Comparison of ENCODE assay signal across 11 mouse cellular contexts in genomic region chrX:9519969-9520368, GRCm38 (mm10). TPM values are rescaled to one million over a fixed set of nuclear protein-coding genes. Genes with fewer than 3 reads are reported as not detected.
DNase-seq lines count a peak whose midpoint lies in the region; ATAC-seq and TF ChIP-seq lines count a peak whose summit lies in the region.
"Not testable (repeated sequence)": the region's sequence is repeated elsewhere in the genome, so short reads cannot be mapped to it uniquely, and the experiment has no call there.
"Had no signal": no experiment of that assay in that cellular context is flagged by ENCODE, and none has a peak within 500 bp of the region (broad histone marks: within the 10 kb centered on the region; RNA-seq: fewer than 3 reads in every experiment).

No protein-coding gene starts in this region.

- TF ChIP-seq EP300 in MEL (IDR thresholded peaks at IDR 0.05; ENCODE audit: low read depth in 1 of 2, low read length in 2 of 2): not testable (repeated sequence)

- intact Hi-C loops in heart, postnatal 36 days (cut with DNase I): loop anchor here (5.0 kb wide), 1 partner anchor 393 kb away; no protein-coding TSS in a partner anchor

- H3K79me2 ChIP-seq in MEL (ENCODE audit: control insufficient read depth, insufficient read depth, low read length, poor library complexity): not testable (repeated sequence)

- H3K27me3 ChIP-seq in MEL (ENCODE audit: control insufficient read depth in 1 of 2, insufficient read depth in 2 of 2, low read length in 2 of 2); forebrain, embryonic 10.5 days (ENCODE audit: poor library complexity, severe bottlenecking); lung, embryonic 16.5 days (ENCODE audit: control insufficient read depth, insufficient read depth, low read depth, low read length); neural tube, embryonic 14.5 days (ENCODE audit: control insufficient read depth, insufficient read depth, low read length): not testable (repeated sequence)

- H3K27ac ChIP-seq in MEL (ENCODE audit: control insufficient read depth, low read depth, low read length); forebrain, embryonic 10.5 days; lung, embryonic 16.5 days (ENCODE audit: low read length); neural tube, embryonic 14.5 days (ENCODE audit: low read depth, low read length): not testable (repeated sequence)

- H3K4me2 ChIP-seq in lung, embryonic 16.5 days (ENCODE audit: low read depth, low read length); neural tube, embryonic 14.5 days (ENCODE audit: low read depth, low read length): not testable (repeated sequence)

- H3K9me3 ChIP-seq in MEL (replicated peaks; ENCODE audit: insufficient read depth, low read length); forebrain, embryonic 10.5 days; lung, embryonic 16.5 days (ENCODE audit: control insufficient read depth, low read length); neural tube, embryonic 14.5 days (ENCODE audit: control insufficient read depth, low read length): not testable (repeated sequence)

- DNase-seq in MEL (ENCODE audit: low read depth, low spot score): peak; percentile 55
- DNase-seq in cerebellum, adult 18-20 months: peak; percentile 15 to 35
- DNase-seq in forebrain, embryonic 10.5 days (ENCODE audit: extremely low spot score, low spot score): peak; percentile 25
- peak; percentile 3 to 52 for DNase-seq in heart, postnatal 36 days
- peak; percentile 73 for DNase-seq in kidney, postnatal 10 days
- peak; percentile 20 for DNase-seq in thymus, postnatal 14 days

- H3K9ac ChIP-seq in MEL (ENCODE audit: control insufficient read depth, low read depth, low read length, poor library complexity, severe bottlenecking); lung, embryonic 16.5 days (ENCODE audit: low read length); neural tube, embryonic 14.5 days (replicated peaks; ENCODE audit: low read depth, low read length): not testable (repeated sequence)

- TF ChIP-seq RAD21 in MEL (IDR thresholded peaks at IDR 0.05; ENCODE audit: low read depth, low read length): peak; percentile 67

- not testable (repeated sequence) for H3K4me3 ChIP-seq in MEL (ENCODE audit: control insufficient read depth in 1 of 2, insufficient read depth in 1 of 2, low read depth in 2 of 2, low read length in 2 of 2); forebrain, embryonic 10.5 days; lung, embryonic 16.5 days (ENCODE audit: low read length); neural tube, embryonic 14.5 days (ENCODE audit: low read depth, low read length)

- ATAC-seq in lung, embryonic 16.5 days (ENCODE audit: low read depth): 0 out of 2 replicates have a peak, but pooled peaks have one; percentile 52
- ATAC-seq in neural tube, embryonic 14.5 days (ENCODE audit: low read depth): peak; percentile 66; the same call in 1 of the 2 replicates

- peak; percentile 57 to 66 (median 65) for TF ChIP-seq CTCF in MEL (IDR thresholded peaks at IDR 0.05 in 2 of 3, conservative IDR thresholded peaks at IDR 0.05 in 1 of 3; ENCODE audit: control insufficient read depth in 1 of 3, insufficient read depth in 1 of 3, low read depth in 2 of 3, low read length in 3 of 3, poor library complexity in 1 of 3, severe bottlenecking in 1 of 3)

- H3K4me1 ChIP-seq in MEL (ENCODE audit: control insufficient read depth in 1 of 2, insufficient read depth in 2 of 2, low read length in 2 of 2); forebrain, embryonic 10.5 days; lung, embryonic 16.5 days (replicated peaks; ENCODE audit: control insufficient read depth, insufficient read depth, low read length); neural tube, embryonic 14.5 days (ENCODE audit: control insufficient read depth, insufficient read depth, low read length): not testable (repeated sequence)

- WGBS in forebrain, embryonic 10.5 days: 43% methylated on average over 2 of the region's 2 CpGs
- WGBS in lung, embryonic 16.5 days: 21% methylated on average over 2 of the region's 2 CpGs
- WGBS in neural tube, embryonic 14.5 days: 54% methylated on average over 2 of the region's 2 CpGs

- not testable (repeated sequence) for TF ChIP-seq POLR2A in MEL (IDR thresholded peaks at IDR 0.05; ENCODE audit: control insufficient read depth in 1 of 2, insufficient read depth in 1 of 2, low read depth in 1 of 2, low read length in 2 of 2, poor library complexity in 1 of 2)

- H3K36me3 ChIP-seq in MEL (ENCODE audit: control insufficient read depth in 1 of 2, insufficient read depth in 2 of 2, low read length in 2 of 2); forebrain, embryonic 10.5 days (replicated peaks); lung, embryonic 16.5 days (ENCODE audit: control insufficient read depth, insufficient read depth, low read length); neural tube, embryonic 14.5 days (ENCODE audit: control insufficient read depth, insufficient read depth, low read length): not testable (repeated sequence)

TF ChIP-seq in MEL, 35 proteins besides CTCF, POLR2A, EP300 and RAD21:
- TF ChIP-seq SMC3 (IDR thresholded peaks at IDR 0.05; ENCODE audit: low read depth, low read length) (peak; percentile 76), ZC3H11A (IDR thresholded peaks at IDR 0.05; ENCODE audit: low read depth, low read length) (peak; percentile 65)

RNA-seq across cellular contexts. Expression of gene Cybb, which starts 32.4 kb away (rescaled TPM):
- not detected in 2 replicates for total RNA-seq in MEL (2012; rRNA removed)
- polyA plus RNA-seq in MEL (2012; ENCODE audit: insufficient read depth in 1 of 2, insufficient read length in 2 of 2, low read depth in 1 of 2, low replicate concordance in 2 of 2, missing spikeins in 1 of 2): not detected
- polyA plus RNA-seq in forebrain, embryonic 10.5 days (2016; fragmentation: Nextera tagmentation; extraction: Ambion mirVana): 0.50 and 0.54 TPM in 2 replicates
- 10 to 100 TPM; 11.1 to 11.2 TPM for total RNA-seq in heart, postnatal 36 days (2021)
- polyA plus RNA-seq in lung, embryonic 16.5 days (2015; fragmentation: Nextera tagmentation; extraction: Ambion mirVana): 4.6 and 5.0 TPM in 2 replicates
- polyA plus RNA-seq in neural tube, embryonic 14.5 days (2014; fragmentation: Nextera tagmentation; extraction: Ambion mirVana): 0.15 and 1.0 TPM in 2 replicates

RNA-seq across cellular contexts. Expression of gene H2al1o, which starts 52.2 kb away (rescaled TPM):
- total RNA-seq in MEL (2012; rRNA removed): not detected in 2 replicates
- not detected for polyA plus RNA-seq in MEL (2012; ENCODE audit: insufficient read depth in 1 of 2, insufficient read length in 2 of 2, low read depth in 1 of 2, low replicate concordance in 2 of 2, missing spikeins in 1 of 2)
- polyA plus RNA-seq in forebrain, embryonic 10.5 days (2016; fragmentation: Nextera tagmentation; extraction: Ambion mirVana): not detected in 2 replicates
- not detected for total RNA-seq in heart, postnatal 36 days (2021)
- not detected in 2 replicates for polyA plus RNA-seq in lung, embryonic 16.5 days (2015; fragmentation: Nextera tagmentation; extraction: Ambion mirVana)
- not detected in 2 replicates for polyA plus RNA-seq in neural tube, embryonic 14.5 days (2014; fragmentation: Nextera tagmentation; extraction: Ambion mirVana)
- total RNA-seq: adrenal gland, adult 8-10 months; left cerebral cortex, postnatal 14 days had no signal
- polyA plus RNA-seq: heart, embryonic 10.5 days had no signal

Comparison
In these comparisons a context has a peak if more than half of its experiments do, and no peak if none do; other contexts are left out.
1. DNase-seq: peak in every context shown above with its lines; median percentile 73 in kidney, postnatal 10 days; 55 in MEL; 28 in heart, postnatal 36 days; 25 in cerebellum, adult 18-20 months; 25 in forebrain, embryonic 10.5 days; 20 in thymus, postnatal 14 days.